Mouse (Mus musculus) MN1 (cell line): ENCODE measurements around the gene Cdk14.

ENCODE experiments used
- DNase-seq: peaks from one replicate; pipeline ENCODE4 v3.0.0-alpha.2; 2016; ENCODE audit warnings: low spot score

Gene Cdk14

GRCm38 (mm10) chr5:5056102-5056883, 363.8 kb downstream of the Cdk14 start:
- DNase-seq = peak; percentile 9

- DNase-seq = no peak
Measured at GRCm38 (mm10) chr5:5055494-5055893, 364.6 kb downstream of the Cdk14 start.

GRCm38 (mm10) chr5:5054270-5054669, 365.8 kb downstream of the Cdk14 start:
- no peak for DNase-seq

GRCm38 (mm10) chr5:5044326-5044725, 375.8 kb downstream of the Cdk14 start:
- no peak for DNase-seq

- DNase-seq = no peak
Measured at GRCm38 (mm10) chr5:5042735-5043134, 377.4 kb downstream of the Cdk14 start.

- DNase-seq = no peak
Measured at GRCm38 (mm10) chr5:5041480-5041879, 378.6 kb downstream of the Cdk14 start.

- DNase-seq = no peak
Measured at GRCm38 (mm10) chr5:5039700-5040284, 380.3 kb downstream of the Cdk14 start.

- no peak for DNase-seq
Measured at GRCm38 (mm10) chr5:5033445-5033844, 386.7 kb downstream of the Cdk14 start.

- DNase-seq = no peak
Measured at GRCm38 (mm10) chr5:5032847-5033246, 387.3 kb downstream of the Cdk14 start.

- DNase-seq = no peak
Measured at GRCm38 (mm10) chr5:5032446-5032845, 387.7 kb downstream of the Cdk14 start.

- no peak for DNase-seq
Measured at GRCm38 (mm10) chr5:5030431-5030830, 389.7 kb downstream of the Cdk14 start.

GRCm38 (mm10) chr5:5018959-5019358, 401.2 kb downstream of the Cdk14 start:
- no peak for DNase-seq

- no peak for DNase-seq
Measured at GRCm38 (mm10) chr5:5018242-5018641, 401.9 kb downstream of the Cdk14 start.

GRCm38 (mm10) chr5:5013783-5014182, 406.3 kb downstream of the Cdk14 start:
- DNase-seq = no peak

GRCm38 (mm10) chr5:5012521-5013346, 407.4 kb downstream of the Cdk14 start:
- peak; percentile 62 for DNase-seq

GRCm38 (mm10) chr5:5008153-5008745, 411.9 kb downstream of the Cdk14 start:
- no peak for DNase-seq

- no peak for DNase-seq
Measured at GRCm38 (mm10) chr5:5007489-5008152, 412.5 kb downstream of the Cdk14 start.

GRCm38 (mm10) chr5:5005633-5006032, 414.5 kb downstream of the Cdk14 start:
- no peak for DNase-seq

GRCm38 (mm10) chr5:5004740-5005139, 415.4 kb downstream of the Cdk14 start:
- DNase-seq = no peak

- DNase-seq = peak; percentile 26
Measured at GRCm38 (mm10) chr5:4993192-4993601, 426.9 kb downstream of the Cdk14 start.

GRCm38 (mm10) chr5:4991023-4991422, 429.1 kb downstream of the Cdk14 start:
- no peak for DNase-seq

GRCm38 (mm10) chr5:4990237-4990636, 429.9 kb downstream of the Cdk14 start:
- DNase-seq = no peak
